Mouse (Mus musculus) c-Kit-negative CD71-positive TER-119-positive erythroid progenitor cells, embryonic 14.5 days (primary cell): Measurements from ENCODE around the gene Syde2.
"Not testable (repeated sequence)": the region's sequence is repeated elsewhere in the genome, so short reads cannot be mapped to it uniquely, and the experiment has no call there.

Experiments used
- DNase-seq: peaks from one replicate; pipeline ENCODE4 v3.0.0-alpha.2; 2013; ENCODE audit warnings: low read depth, low spot score

The Syde2 gene

DNA sequence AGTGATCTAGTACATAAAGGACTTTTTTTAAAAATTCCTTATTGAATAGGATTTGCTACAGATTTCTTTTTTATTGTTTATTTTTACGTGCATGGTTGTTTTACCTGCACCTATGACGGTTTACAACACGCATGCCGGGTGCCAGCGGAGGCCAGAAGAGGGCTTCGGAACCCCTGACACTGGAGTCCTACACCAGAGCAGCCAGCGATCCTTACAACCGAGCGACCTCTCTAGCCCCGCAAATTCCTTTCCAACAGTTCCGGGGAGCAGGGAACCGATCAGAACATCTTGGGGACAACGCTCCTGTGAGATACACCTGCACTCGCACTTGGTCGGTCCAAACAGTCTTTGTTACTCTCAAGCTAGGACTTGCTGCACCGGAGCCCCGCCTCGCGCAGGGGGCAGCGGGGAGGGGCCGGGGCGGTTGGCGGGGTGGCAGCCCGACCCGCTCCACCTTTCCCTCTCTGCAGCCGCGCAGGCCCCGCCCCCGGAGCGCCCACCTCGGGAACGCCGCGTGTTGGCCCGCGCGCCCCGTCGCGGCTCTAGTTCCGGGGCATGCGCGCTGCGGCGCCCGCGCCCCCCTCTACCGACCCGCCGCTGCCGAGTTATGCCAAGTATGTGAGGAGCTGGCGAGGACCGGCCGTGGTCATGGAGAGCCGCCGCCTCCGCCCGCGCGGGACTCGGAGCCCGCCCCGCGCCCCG is at the start of gene Syde2:
Gene Syde2 (plus strand): TSS at position 603 of the 702 bp plus-strand sequence.
- DNase-seq = no peak

DNA sequence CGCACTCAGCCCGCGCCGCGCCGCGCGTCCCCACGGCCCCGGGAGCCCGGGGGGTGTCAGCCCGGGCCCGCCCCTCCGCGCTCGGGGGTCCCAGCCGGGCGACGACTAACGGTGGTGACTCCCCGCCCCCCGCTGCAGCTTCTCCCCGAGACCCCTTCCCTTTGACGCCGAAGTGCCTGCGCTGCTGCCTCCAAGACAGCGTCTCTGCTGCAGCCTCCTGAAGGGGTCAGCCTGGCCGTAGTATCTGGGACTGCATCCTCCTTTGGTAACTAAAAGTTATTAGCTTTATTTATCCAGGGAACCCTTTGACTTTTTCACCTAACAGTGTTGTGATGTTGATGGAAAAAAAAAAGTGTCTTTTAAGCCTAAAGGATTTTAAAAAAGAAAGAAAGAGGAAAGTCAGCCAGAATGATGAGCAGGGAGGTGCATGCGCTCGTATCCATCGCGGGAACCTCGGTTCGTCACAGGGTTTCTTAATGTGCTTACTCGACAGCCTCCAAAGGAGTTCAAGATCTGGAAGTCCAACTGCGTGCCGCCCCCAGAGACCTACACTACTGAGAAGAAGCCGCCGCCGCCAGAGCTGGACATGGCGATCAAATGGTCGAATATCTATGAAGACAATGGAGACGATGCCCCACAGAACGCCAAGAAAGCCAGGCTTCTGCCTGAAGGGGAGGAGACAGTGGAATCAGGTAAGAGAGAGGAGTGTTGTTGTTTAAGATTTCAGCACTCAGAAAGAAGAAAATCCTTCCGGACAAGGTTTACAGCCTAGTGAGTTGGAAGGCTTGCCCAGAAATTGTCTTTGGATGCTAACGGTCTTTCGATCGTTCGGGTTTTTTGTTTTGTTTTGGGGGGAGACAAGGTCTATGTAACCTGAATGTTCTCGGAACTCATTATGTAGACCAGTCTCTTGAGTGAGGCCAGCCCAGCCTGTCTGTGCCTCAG is 49.0 kb upstream of the Syde2 start:
- no peak for DNase-seq

DNA sequence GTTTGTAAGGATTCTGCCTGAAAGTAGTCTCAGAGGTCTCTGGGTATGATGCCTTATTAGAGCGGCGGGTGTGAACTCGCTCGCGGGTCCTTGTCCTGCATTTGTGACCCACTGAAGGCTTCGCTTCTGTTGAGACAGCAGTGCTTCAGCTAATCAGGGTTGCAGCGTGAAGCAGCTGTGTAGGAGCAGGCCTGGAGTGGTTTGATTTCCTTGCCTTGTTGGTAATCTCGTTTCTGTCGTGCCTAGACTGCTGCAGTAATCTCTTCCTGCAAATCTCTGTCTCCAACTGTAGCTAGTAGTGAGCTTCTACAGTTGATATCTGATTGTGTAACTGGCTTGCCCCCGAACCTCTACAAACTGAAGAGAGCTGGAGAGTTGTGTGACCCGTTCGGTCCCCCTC is 48.3 kb upstream of the Syde2 start:
- DNase-seq = no peak

DNA sequence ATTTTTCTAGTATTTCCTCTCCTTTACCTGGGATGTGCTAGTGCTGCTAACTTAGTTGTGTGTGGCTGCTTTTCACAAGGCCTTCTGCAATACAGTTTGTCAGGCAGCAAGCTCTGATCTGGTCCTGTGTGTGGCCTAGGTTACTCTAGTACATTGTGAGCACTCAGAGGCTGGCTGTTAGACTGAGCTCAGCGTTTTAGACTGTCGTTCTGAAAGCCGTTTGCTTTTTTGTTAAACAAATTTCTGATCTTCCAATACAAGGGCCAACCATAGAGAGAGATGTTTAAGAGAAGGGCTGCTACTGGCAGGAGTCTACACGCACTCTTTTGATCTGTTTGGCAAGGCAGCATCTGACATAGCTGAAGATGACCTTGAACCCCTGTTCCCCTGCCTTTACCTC is 47.7 kb upstream of the Syde2 start:
- DNase-seq = no peak

DNA sequence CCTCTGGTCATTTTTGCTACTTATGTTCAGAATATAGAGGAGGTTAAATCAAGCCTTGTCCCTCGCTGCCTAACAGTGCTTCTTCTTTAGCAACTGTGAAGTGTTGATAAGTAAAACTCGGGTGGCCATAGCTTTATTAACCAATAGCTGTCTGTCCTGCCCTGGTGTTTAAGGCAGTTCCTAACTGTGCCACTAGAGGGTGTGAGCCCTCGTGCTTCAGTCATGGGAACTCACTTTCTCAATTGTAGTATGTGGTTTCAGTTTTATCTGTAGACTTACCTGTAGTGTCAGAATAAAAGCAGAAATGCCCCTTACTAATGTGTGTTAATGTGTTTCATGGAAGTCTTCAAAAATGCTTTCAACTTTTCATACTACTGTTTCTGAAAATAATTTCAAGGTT is 45.7 kb upstream of the Syde2 start:
- peak; percentile 65 for DNase-seq

DNA sequence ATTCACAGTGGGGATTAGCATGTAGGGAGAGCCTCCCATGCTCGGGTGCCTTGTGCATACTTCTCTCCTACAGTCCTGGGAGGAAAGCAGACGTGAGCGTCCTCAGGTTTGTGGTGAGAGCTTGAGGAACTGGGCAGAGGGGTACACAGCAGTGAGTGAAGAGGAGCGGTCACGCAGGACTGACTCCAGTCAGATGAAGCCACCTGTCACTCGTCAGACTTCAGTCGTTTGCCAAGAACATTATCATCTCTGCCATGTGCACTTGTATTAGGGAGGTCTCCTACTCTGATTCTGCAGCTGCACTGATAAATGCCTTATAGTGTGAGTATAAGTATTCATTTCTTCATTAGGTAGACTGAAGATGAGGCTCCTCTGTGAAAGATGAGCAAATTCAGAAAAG is 43.3 kb upstream of the Syde2 start:
- DNase-seq = no peak

DNA sequence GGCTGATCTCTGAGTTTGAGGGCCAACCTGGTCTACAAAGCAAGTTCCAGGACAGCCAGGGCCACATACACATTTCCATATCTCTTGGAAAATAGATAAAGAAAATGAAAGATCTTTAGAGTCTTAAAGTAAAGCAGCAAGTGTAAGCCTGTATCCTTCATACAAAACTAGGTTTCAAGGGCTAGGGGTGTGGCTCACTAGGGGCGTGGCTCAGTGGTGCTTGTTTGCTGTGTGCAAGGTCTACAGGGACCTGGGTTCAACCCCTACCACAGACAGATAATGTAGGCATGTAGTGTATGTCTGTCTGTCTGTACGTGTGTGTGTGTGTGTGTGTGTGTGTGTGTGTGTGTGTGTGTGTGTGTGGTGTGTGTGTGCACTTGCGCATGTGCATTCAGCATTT is 41.8 kb upstream of the Syde2 start:
- no peak for DNase-seq

DNA sequence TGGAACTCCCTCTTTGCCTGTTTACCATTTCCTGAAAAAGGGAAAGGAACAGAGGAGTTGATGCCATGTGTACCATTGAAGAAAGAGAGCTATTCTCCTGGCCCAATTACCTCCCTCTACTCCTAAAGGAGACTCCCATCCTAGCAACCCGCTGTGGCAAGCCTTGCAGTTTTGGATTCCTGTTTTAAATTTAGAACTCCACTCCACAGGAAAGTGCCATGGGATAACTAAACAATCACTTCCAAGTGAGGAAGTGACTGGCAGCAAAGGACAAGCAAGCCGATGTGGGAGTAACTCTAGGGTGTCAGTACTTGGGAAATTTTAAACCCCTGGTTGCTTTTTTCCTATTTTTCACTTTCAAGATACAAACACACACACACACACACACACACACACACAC is 41.0 kb upstream of the Syde2 start:
- DNase-seq = no peak

DNA sequence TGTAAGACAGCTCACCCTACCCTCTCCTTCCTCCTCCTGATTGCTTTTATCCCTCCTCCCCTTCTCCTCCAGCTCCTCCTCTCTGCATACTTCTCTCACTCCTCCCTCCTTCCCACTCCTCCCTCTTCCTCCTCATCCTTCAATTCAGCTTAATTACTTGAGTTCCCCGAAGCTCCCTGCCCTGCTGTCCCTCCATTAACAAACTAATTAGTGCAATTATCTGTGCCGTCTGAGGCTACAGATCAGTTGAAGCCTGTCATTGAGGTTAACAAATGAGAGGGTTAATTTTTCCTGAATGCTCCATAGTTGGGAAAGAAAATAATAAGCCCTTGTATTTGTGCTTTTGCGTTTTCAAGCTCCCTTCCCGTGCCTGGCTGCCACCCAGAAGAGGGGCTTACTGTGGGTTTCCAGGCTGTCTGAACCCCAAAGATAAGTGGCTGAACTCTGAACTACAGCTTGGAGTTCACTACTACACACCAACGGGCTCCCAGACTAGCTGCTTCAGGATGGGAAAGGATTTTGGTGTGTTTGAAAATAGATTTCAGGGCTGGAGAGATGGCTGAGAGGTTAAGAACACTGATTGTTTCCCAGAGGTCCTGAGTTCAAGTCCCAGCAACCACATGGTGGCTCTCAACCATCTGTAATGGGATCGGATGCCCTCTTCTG is 40.0 kb upstream of the Syde2 start:
- DNase-seq = no peak

DNA sequence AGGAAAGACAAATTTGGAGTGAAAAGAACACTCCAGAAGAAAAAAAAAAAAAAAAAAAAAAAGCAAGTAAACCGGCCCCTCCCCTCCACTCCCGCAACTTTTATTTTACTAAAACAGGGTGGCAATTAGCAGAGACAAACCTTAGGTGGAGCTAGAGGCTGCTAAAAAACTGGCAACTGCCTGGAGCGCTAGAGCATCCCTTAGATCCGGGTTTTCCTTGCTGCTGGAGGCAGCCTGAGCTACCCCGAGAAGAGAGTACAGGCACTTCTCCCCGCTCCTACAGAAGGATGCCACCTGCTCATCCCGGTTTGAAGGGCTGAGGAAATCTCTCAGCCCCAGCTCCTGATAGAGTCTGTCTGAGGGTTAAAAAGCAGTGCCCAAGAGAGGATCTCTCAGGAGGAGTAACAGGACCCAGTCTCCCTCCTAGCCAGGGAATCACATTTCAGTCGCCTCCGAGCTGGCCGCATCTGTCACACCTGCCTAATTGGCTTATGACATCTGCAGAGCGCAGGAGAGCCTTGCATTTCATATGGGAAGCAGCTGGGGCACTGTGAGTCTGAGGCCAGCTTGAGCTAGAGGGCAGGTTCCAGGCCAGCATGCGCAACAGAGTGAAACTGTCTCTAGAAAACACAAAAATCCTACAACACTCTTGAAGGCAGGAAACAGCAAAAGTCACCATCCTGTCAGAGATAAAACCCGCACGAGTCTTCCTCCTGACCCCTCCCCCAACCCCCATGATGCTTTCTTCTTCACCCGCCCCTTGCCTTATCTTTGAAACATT is 37.4 kb upstream of the Syde2 start:
- DNase-seq = no peak

DNA sequence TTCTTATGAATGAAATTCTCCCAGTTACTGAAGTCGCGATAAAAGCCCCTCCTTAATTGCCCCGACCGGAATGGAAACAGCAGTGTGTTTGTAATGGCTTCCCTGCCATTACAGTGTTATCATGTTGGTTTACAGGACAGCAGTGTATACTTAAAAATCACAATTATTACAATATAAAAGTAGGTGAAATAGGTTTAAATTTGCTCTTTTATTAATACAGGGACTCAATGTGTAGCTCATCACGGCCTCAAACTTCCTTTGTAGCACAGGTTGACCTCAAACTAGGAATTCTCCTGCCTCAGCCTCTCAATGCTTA is 36.9 kb upstream of the Syde2 start:
- no peak for DNase-seq

DNA sequence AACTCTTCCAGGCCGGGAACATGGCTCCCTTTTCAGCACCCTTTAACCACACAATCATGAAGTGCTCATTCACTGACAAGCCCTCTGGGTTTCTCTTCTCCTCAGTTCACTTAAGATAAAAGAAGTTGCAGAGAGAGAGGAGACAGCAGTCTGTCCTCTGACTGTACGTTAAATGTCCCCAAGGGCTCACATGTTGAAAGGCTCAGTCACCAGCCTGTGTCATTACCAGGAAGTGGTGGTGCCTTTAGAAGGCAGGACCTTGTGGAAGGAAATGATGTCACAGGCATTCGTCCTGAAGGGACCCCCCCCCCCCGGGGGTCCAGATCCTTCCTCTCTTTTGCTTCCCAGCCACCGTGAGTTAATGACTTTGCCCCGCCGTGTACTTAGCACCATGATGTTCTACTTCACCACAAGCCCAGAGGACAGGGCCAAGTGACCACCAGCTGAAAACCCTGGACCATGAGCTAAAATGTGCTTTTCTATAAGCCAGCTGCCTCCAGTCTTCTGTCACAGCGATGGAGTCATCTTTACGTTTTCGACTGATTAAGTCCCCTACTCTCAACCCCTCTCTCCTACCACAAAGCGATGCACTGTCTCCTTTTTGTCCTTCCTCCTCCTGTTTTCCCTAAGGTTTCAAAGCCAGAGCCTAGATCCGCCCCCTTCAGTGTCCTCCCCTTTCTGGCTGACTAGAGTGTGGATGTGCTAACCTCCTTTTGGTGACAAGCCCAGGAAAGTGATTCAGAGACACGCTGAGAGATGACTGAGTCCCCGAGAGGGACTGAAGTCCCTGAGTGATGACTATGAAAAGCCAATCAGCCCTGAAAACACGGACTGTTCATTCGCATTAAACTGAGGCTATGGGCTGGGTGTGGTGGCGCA is 36.1 kb upstream of the Syde2 start:
- DNase-seq = no peak

DNA sequence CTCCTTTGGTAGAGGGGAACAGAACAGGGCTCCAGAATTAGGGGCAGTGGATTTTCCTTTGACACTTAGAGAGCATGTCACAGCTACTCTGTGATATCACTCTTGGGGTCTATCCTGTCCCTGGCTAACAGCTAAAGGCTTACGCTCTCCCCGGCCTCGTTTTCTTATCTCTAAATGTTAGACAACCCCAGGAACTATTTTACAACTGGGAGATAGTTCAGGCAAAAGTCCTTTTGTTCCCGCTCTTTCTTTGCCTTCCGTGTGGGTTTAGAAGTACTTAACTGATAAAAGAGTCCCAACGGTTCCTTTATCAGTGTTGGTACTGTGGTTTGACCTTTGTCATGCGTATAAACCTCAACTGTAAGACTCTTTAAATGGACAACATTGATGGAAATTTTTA is 34.7 kb upstream of the Syde2 start:
- DNase-seq = no peak

DNA sequence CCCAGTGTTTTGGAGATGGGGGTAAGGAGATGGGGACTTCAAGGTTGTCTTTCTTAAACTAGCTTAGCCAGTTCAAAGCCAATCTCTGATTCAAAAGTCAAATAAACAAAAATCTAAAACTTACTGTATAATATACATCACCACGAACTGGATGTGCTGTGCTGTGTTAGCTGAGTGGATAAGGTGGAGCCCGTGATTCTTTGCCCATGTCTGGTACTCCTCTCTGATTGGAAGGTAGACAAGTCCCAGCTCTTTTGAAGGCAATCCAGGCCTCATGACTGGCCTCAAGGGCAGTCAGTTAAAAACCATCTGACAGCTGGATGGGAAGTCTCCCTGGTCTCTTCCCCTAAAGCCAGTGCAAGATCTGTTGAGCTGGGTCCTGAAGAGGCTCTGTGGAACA is 34.3 kb upstream of the Syde2 start:
- no peak for DNase-seq

DNA sequence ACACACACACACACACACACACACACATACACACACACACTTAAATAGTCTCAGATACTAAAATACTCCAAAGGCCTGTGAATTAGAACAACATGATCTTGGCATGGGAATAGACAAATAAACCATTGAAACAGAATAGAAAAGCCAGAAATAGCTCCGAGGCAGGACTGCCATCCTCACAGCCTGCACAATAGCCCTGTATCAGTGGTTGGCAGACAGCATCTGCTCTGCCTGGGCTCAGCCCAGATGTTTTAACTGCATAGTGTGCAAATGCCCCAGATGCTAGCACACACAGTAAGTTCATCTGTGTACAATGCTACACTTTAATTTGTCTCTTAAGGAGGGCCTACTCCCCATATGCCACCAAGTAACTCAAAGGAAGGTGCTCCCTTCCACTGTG is 27.8 kb upstream of the Syde2 start:
- DNase-seq = no peak

DNA sequence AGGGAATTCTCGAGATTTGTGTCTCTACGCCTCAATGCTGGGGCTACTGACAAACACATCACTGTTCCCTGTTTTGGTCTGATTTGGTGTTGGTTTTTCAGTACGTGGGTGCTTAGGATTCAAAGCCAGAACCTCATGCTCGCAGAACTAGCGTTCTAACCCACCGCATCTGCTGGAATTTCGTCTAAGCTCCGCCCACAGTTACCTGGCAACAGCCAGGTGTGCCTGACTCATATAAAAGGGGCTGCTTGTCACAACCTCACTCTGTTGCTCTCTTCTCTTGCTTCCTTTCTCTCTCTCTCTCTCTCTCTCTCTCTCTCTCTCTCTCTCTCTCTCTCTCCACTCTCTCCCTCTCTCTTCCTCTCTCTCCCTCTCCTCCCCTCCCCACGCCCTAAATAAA is 25.3 kb upstream of the Syde2 start:
- DNase-seq = no peak

DNA sequence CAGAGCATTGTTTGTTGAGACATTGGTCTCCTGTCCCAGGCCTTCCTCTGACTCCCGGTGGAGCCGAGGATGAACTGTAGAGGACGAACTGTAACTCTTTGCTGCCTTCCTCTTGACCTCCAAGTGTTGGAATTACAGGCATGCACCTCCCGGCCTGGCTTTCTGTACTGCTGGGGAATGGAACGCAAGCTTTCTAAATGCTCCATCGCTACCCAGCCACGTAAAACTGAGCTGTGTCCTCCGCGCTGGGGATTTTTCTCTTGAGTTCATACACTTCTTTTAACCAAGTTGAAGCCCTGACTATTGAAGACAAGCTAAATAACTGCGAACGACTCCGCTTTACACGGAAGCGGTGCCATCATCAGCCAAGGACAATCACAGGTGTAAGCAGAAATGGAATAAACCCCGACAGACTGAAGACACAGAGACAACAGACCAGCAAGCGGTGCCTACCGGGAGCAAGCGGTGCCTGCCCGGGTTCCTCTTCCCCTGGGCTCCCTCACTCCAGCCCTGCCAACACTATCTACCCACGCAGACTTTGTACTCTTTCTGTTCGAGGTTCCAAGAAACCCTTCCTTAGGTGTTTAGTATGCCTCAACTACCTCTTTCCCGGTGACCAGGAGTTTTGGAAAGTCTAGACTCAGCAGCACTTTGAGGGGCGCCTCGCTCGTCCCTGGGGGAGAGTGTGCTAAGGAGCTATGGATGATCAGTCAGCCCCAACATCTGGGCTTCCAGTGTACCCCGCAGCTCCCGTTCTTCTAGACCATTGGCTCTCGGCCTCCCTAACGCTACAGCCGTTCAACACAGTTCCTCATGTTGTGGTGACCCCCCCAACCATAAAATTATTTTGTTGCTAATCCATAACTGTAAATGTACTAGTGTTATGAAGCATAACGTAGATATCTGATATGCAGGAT is 24.3 kb upstream of the Syde2 start:
- no peak for DNase-seq

DNA sequence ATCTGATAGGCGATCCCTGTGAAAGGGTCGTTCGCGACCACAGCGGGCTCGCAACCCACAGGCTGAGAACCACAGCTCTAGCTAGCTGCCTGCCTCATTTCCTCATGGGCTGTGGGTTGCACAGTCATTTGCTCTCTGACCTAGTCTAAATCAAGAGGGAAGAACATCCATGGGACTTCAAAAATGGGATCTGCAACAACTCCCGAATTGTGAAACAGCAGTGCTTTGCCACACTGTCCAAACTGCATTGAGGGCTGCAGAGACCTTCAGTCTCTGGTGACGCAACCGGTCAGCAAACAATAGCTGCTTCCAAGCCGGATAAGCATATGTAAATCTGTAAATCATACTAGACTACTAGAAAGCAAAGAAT is 23.7 kb upstream of the Syde2 start:
- DNase-seq = no peak

DNA sequence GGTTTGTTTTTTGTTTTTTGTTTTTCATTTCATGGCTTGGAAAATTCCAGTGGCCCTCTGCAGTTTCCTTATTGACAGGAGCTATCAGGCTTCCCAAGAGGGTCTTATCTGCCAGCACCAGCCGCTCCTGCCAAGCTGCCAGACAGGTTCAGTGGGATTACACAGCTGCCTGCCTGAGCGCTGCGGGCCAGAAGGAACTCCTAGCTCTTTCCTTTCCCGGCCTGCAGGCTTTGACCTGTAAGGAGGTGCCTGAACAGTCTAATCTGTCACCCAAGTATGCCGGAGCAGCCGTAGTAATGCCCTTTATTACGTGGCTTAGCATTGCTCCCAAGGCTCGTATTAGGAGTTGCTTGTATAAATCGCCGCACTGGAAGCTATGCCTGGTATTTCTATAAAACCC is 23.2 kb upstream of the Syde2 start:
- no peak for DNase-seq

DNA sequence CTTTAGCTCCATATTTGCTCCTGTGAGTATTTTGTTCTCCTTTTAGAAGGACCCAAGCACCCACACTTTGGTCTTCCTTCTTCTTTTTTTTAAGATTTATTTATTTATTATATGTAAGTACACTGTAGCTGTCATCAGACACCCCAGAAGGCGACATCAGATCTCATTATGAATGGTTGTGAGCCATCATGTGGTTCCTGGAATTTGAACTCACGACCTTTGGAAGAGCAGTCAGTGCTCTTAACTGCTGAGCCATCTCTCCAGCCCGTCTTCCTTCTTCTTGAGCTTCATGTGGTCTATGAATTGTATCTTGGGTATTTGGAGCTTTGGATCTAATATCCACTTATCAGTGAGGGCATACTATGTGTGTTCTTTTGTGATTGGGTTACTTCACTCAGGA is 22.1 kb upstream of the Syde2 start:
- DNase-seq = not testable (repeated sequence)
